8 mouse cellular contexts compared by ENCODE assay signal in genomic region chr17:29660076-29660761, GRCm38 (mm10). TPM values are rescaled to one million over a fixed set of nuclear protein-coding genes. Genes with fewer than 3 reads are reported as not detected.
DNase-seq lines count a peak whose midpoint lies in the region; ATAC-seq and TF ChIP-seq lines count a peak whose summit lies in the region.

Gene Cmtr1 (plus strand): TSS chr17:29660595.

- TF ChIP-seq POLR2A in cortical plate, adult 2 months (IDR thresholded peaks at IDR 0.05; ENCODE audit: extremely low read depth, insufficient read depth, low read length): peak; percentile 57; the same call in 1 of the 2 replicates

- peak; percentile 98 for DNase-seq in gastrocnemius, postnatal 10 days
- peak; percentile 96 for DNase-seq in induced T-regulatory cell, adult 2 months (ENCODE audit: low read depth)
- peak; percentile 76 to 93 for DNase-seq in left cerebral cortex, adult 9 months (ENCODE audit: low spot score in 2 of 2)
- peak; percentile 94 for DNase-seq in right cerebral cortex, postnatal 14 days
- DNase-seq in urinary bladder, postnatal 36 days (ENCODE audit: low spot score in 2 of 2): peak; percentile 97

- TF ChIP-seq CTCF in cortical plate, adult 2 months (IDR thresholded peaks at IDR 0.05; ENCODE audit: extremely low read depth, insufficient read depth, low read length): no peak

- peak within 1 kb of the TSS; percentile 90 for H3K4me3 ChIP-seq in cortical plate, adult 2 months (ENCODE audit: insufficient read depth, low read length)

- H3K27ac ChIP-seq in cortical plate, adult 2 months (ENCODE audit: insufficient read depth, low read length): peak within 1 kb of the TSS; percentile 55

- ATAC-seq in activated CD4-positive, CD25-positive, alpha-beta regulatory T cell, adult 4 months: peak; percentile 82
- ATAC-seq in megakaryocyte progenitor cell, adult 5-6 weeks (replicated peaks; ENCODE audit: poor library complexity): peak; percentile 93

- H3K4me1 ChIP-seq in cortical plate, adult 2 months (ENCODE audit: control insufficient read depth, insufficient read depth, low read length): no peaks in the 10 kb centered on the region

RNA-seq across cellular contexts. Expression of gene Cmtr1, which starts in this region (rescaled TPM):
- 10 to 100 TPM; 68.2 to 93.5 TPM for polyA plus RNA-seq in activated CD4-positive, CD25-positive, alpha-beta regulatory T cell, adult 4 months (2017; shearing (Covaris generic))
- 77.9 and 87.5 TPM in 2 replicates for polyA plus RNA-seq in cortical plate, adult 2 months (2012; rRNA removed)
- 10 to 100 TPM; 46.1 to 51.9 TPM for total RNA-seq in gastrocnemius, postnatal 10 days (2021)
- 16.5 and 37.1 TPM in 2 replicates for total RNA-seq in megakaryocyte progenitor cell, adult 5-6 weeks (2015)
- 136 and 148 TPM in 2 replicates for total RNA-seq in megakaryocyte progenitor cell, adult 5-6 weeks (2017)

Comparison
In these comparisons a context has a peak if more than half of its experiments do, and no peak if none do; other contexts are left out.
1. Peak in every context shown above with its lines: DNase-seq, ATAC-seq, H3K4me3 ChIP-seq and H3K27ac ChIP-seq.